Mouse (Mus musculus): ENCODE results near the gene Bmpr2. TPM values are rescaled to one million over a fixed set of nuclear protein-coding genes. Genes with fewer than 3 reads are reported as not detected.

The Bmpr2 gene
- polyA plus RNA-seq, 1 experiment from 2014 or later, result 5.9 TPM

- Histone ChIP-seq H3K4me3 (ENCODE audit: low read depth, low read length) (no peak overlapping the region), H3K4me2 (replicated peaks; ENCODE audit: low read depth) (no peak overlapping the region), H3K27me3 (replicated peaks; ENCODE audit: control insufficient read depth, insufficient read depth, low read length) (no peaks in the 10 kb centered on the region), H3K9ac (ENCODE audit: low read depth, low read length) (no peak overlapping the region), H3K36me3 (ENCODE audit: control insufficient read depth, insufficient read depth) (no peaks in the 10 kb centered on the region), H3K9me3 (ENCODE audit: control insufficient read depth) (no peaks in the 10 kb centered on the region), H3K27ac (ENCODE audit: low read depth, low read length) (no peak overlapping the region), H3K4me1 (replicated peaks; ENCODE audit: control insufficient read depth, insufficient read depth, low read length) (no peaks in the 10 kb centered on the region)
- TF ChIP-seq CTCF (IDR thresholded peaks at IDR 0.05; ENCODE audit: low read depth), result no peak
- 71% methylated on average over 2 of the region's 2 CpGs for WGBS
- no peak for ATAC-seq
Observed at GRCm38 (mm10) chr1:59809921-59810320, 46.7 kb downstream of the Bmpr2 start.

GRCm38 (mm10) chr1:59812782-59813181 is 49.6 kb downstream of the Bmpr2 start:
- Histone ChIP-seq H3K9me3 (ENCODE audit: control insufficient read depth) (no peaks in the 10 kb centered on the region), H3K27ac (ENCODE audit: low read depth, low read length) (no peak overlapping the region), H3K4me3 (ENCODE audit: low read depth, low read length) (no peak overlapping the region), H3K36me3 (ENCODE audit: control insufficient read depth, insufficient read depth) (peaks cover 19% of the 10 kb centered on the region), H3K4me1 (replicated peaks; ENCODE audit: control insufficient read depth, insufficient read depth, low read length) (no peaks in the 10 kb centered on the region), H3K27me3 (replicated peaks; ENCODE audit: control insufficient read depth, insufficient read depth, low read length) (no peaks in the 10 kb centered on the region), H3K9ac (ENCODE audit: low read depth, low read length) (no peak overlapping the region), H3K4me2 (replicated peaks; ENCODE audit: low read depth) (no peak overlapping the region)
- no peak for ATAC-seq
- TF ChIP-seq CTCF (IDR thresholded peaks at IDR 0.05; ENCODE audit: low read depth), result peak; percentile 28; the same call in 1 of the 2 replicates
- 66% methylated on average over 4 of the region's 4 CpGs for WGBS

GRCm38 (mm10) chr1:59825421-59825820 is 62.2 kb downstream of the Bmpr2 start:
- TF ChIP-seq CTCF (IDR thresholded peaks at IDR 0.05; ENCODE audit: low read depth), result no peak
- no peak for ATAC-seq
- H3K36me3 ChIP-seq (ENCODE audit: control insufficient read depth, insufficient read depth), result no peaks in the 10 kb centered on the region

GRCm38 (mm10) chr1:59826583-59826982 is 63.4 kb downstream of the Bmpr2 start:
- H3K4me2 ChIP-seq (replicated peaks; ENCODE audit: low read depth), result no peak overlapping the region
- H3K36me3 ChIP-seq (ENCODE audit: control insufficient read depth, insufficient read depth), result no peaks in the 10 kb centered on the region
- H3K27ac ChIP-seq (ENCODE audit: low read depth, low read length), result no peak overlapping the region
- ATAC-seq, result no peak
- H3K4me3 ChIP-seq (ENCODE audit: low read depth, low read length), result no peak overlapping the region
- no peaks in the 10 kb centered on the region for H3K9me3 ChIP-seq (ENCODE audit: control insufficient read depth)
- H3K27me3 ChIP-seq (replicated peaks; ENCODE audit: control insufficient read depth, insufficient read depth, low read length), result no peaks in the 10 kb centered on the region
- TF ChIP-seq CTCF (IDR thresholded peaks at IDR 0.05; ENCODE audit: low read depth), result no peak
- no peak overlapping the region for H3K9ac ChIP-seq (ENCODE audit: low read depth, low read length)
- H3K4me1 ChIP-seq (replicated peaks; ENCODE audit: control insufficient read depth, insufficient read depth, low read length), result no peaks in the 10 kb centered on the region
- 80% methylated on average over 8 of the region's 8 CpGs for WGBS

More at GRCm38 (mm10) chr1:59825421-59825820, 62.2 kb downstream of the Bmpr2 start:
- no peak overlapping the region for H3K4me2 ChIP-seq (replicated peaks; ENCODE audit: low read depth)
- no peak overlapping the region for H3K9ac ChIP-seq (ENCODE audit: low read depth, low read length)
- H3K27ac ChIP-seq (ENCODE audit: low read depth, low read length), result no peak overlapping the region
- no peak overlapping the region for H3K4me3 ChIP-seq (ENCODE audit: low read depth, low read length)
- no peaks in the 10 kb centered on the region for H3K9me3 ChIP-seq (ENCODE audit: control insufficient read depth)
- H3K4me1 ChIP-seq (replicated peaks; ENCODE audit: control insufficient read depth, insufficient read depth, low read length), result no peaks in the 10 kb centered on the region
- no peaks in the 10 kb centered on the region for H3K27me3 ChIP-seq (replicated peaks; ENCODE audit: control insufficient read depth, insufficient read depth, low read length)

GRCm38 (mm10) chr1:59829410-59829809 is 66.2 kb downstream of the Bmpr2 start:
- Histone ChIP-seq H3K4me2 (replicated peaks; ENCODE audit: low read depth) (no peak overlapping the region), H3K36me3 (ENCODE audit: control insufficient read depth, insufficient read depth) (no peaks in the 10 kb centered on the region), H3K27ac (ENCODE audit: low read depth, low read length) (no peak overlapping the region), H3K9ac (ENCODE audit: low read depth, low read length) (no peak overlapping the region), H3K4me1 (replicated peaks; ENCODE audit: control insufficient read depth, insufficient read depth, low read length) (0 out of 2 replicates have a peak, but pooled peaks cover 3% of the 10 kb centered on the region), H3K4me3 (ENCODE audit: low read depth, low read length) (no peak overlapping the region), H3K9me3 (ENCODE audit: control insufficient read depth) (no peaks in the 10 kb centered on the region), H3K27me3 (replicated peaks; ENCODE audit: control insufficient read depth, insufficient read depth, low read length) (no peaks in the 10 kb centered on the region)
- no peak for TF ChIP-seq CTCF (IDR thresholded peaks at IDR 0.05; ENCODE audit: low read depth)
- 60% methylated on average over 2 of the region's 2 CpGs for WGBS
- ATAC-seq, result no peak

GRCm38 (mm10) chr1:59830194-59830593 is 67.0 kb downstream of the Bmpr2 start:
- H3K4me1 ChIP-seq (replicated peaks; ENCODE audit: control insufficient read depth, insufficient read depth, low read length), result 0 out of 2 replicates have a peak, but pooled peaks cover 3% of the 10 kb centered on the region
- H3K27ac ChIP-seq (ENCODE audit: low read depth, low read length), result no peak overlapping the region
- no peak overlapping the region for H3K9ac ChIP-seq (ENCODE audit: low read depth, low read length)
- ATAC-seq, result no peak
- 79% methylated on average over 6 of the region's 6 CpGs for WGBS
- no peak overlapping the region for H3K4me2 ChIP-seq (replicated peaks; ENCODE audit: low read depth)
- no peak overlapping the region for H3K4me3 ChIP-seq (ENCODE audit: low read depth, low read length)
- no peak for TF ChIP-seq CTCF (IDR thresholded peaks at IDR 0.05; ENCODE audit: low read depth)
- H3K27me3 ChIP-seq (replicated peaks; ENCODE audit: control insufficient read depth, insufficient read depth, low read length), result no peaks in the 10 kb centered on the region
- H3K9me3 ChIP-seq (ENCODE audit: control insufficient read depth), result no peaks in the 10 kb centered on the region
- no peaks in the 10 kb centered on the region for H3K36me3 ChIP-seq (ENCODE audit: control insufficient read depth, insufficient read depth)

GRCm38 (mm10) chr1:59833723-59834122 is 70.5 kb downstream of the Bmpr2 start:
- peak; percentile 41; the same call in 1 of the 2 replicates for ATAC-seq
- Histone ChIP-seq H3K27ac (ENCODE audit: low read depth, low read length) (peak overlapping the region; percentile 35; the same call in 1 of the 2 replicates), H3K4me2 (replicated peaks; ENCODE audit: low read depth) (no peak overlapping the region; the same call in 1 of the 2 replicates), H3K4me1 (replicated peaks; ENCODE audit: control insufficient read depth, insufficient read depth, low read length) (0 out of 2 replicates have a peak, but pooled peaks cover 3% of the 10 kb centered on the region), H3K27me3 (replicated peaks; ENCODE audit: control insufficient read depth, insufficient read depth, low read length) (no peaks in the 10 kb centered on the region), H3K36me3 (ENCODE audit: control insufficient read depth, insufficient read depth) (no peaks in the 10 kb centered on the region), H3K4me3 (ENCODE audit: low read depth, low read length) (no peak overlapping the region), H3K9ac (ENCODE audit: low read depth, low read length) (no peak overlapping the region), H3K9me3 (ENCODE audit: control insufficient read depth) (no peaks in the 10 kb centered on the region)
- 8% methylated on average over 2 of the region's 2 CpGs for WGBS
- no peak for TF ChIP-seq CTCF (IDR thresholded peaks at IDR 0.05; ENCODE audit: low read depth)

Measured in intestine, postnatal 0 days (tissue).